Comparison of ENCODE assay signal across 8 mouse cellular contexts in genomic region chr12:103243041-103243440, GRCm38 (mm10). TPM values are rescaled to one million over a fixed set of nuclear protein-coding genes. Genes with fewer than 3 reads are reported as not detected.
DNase-seq lines count a peak whose midpoint lies in the region; ATAC-seq lines count a peak whose summit lies in the region.

No protein-coding gene starts in this region.

- H3K36me3 ChIP-seq in hindbrain, embryonic 13.5 days = no peaks in the 10 kb centered on the region

- 6% methylated on average over 11 of the region's 11 CpGs for WGBS in hindbrain, embryonic 13.5 days

- ATAC-seq in hindbrain, embryonic 13.5 days (ENCODE audit: low FRiP score) = no peak

- H3K27me3 ChIP-seq in hindbrain, embryonic 13.5 days = peaks cover 52% of the 10 kb centered on the region

- H3K4me1 ChIP-seq in hindbrain, embryonic 13.5 days (replicated peaks) = peaks cover 24% of the 10 kb centered on the region

- DNase-seq in adrenal gland, postnatal 14 days = peak; percentile 24
- no peak for DNase-seq in adrenal gland, adult 2 months
- peak; percentile 43 for DNase-seq in MN1 (ENCODE audit: low spot score)
- DNase-seq in mesoderm, embryonic 11.5 days (ENCODE audit: low read depth, low spot score) = peak; percentile 42
- no peak for DNase-seq in cerebellum, postnatal 25 days
- no peak for DNase-seq in thymus, postnatal 4 days
- no peak for DNase-seq in frontal cortex, postnatal 14 days (ENCODE audit: low spot score in 2 of 2)

- peak overlapping the region; percentile 71 for H3K4me3 ChIP-seq in hindbrain, embryonic 13.5 days

- peak overlapping the region; percentile 76; the same call in 1 of the 2 replicates for H3K27ac ChIP-seq in hindbrain, embryonic 13.5 days

- peak overlapping the region; percentile 82; the same call in 1 of the 2 replicates for H3K9ac ChIP-seq in hindbrain, embryonic 13.5 days

- H3K4me2 ChIP-seq in hindbrain, embryonic 13.5 days = peak overlapping the region; percentile 96

- H3K9me3 ChIP-seq in hindbrain, embryonic 13.5 days = no peaks in the 10 kb centered on the region

RNA-seq across cellular contexts. Expression of gene Prima1, which starts 1.1 kb away (rescaled TPM):
- total RNA-seq in adrenal gland, postnatal 14 days (2021) = 2.1 and 2.3 TPM in 2 replicates
- total RNA-seq in adrenal gland, adult 2 months (2021) = 1 to 10 TPM in 1 of 2 experiments, under 1 TPM in 1; 0.75 to 2.9 TPM
- 1.1 and 2.2 TPM in 2 replicates for polyA plus RNA-seq in adrenal gland, adult 2 months (2012; rRNA removed)
- 1.3 and 1.7 TPM in 2 replicates for polyA plus RNA-seq in hindbrain, embryonic 13.5 days (2015; fragmentation: Nextera tagmentation; extraction: Ambion mirVana)

Comparison
In these comparisons a context has a peak if more than half of its experiments do, and no peak if none do; other contexts are left out.
1. DNase-seq: peak in adrenal gland, postnatal 14 days (single experiment), MN1 (single experiment) and mesoderm, embryonic 11.5 days (single experiment); none in adrenal gland, adult 2 months (single experiment), cerebellum, postnatal 25 days (0 of 2), thymus, postnatal 4 days (single experiment) and frontal cortex, postnatal 14 days (0 of 2).